Mouse (Mus musculus) embryonic fibroblast, embryonic 13.5 days (primary cell): ENCODE results near the gene Pdcd1. TPM values are rescaled to one million over a fixed set of nuclear protein-coding genes. Genes with fewer than 3 reads are reported as not detected.
A peak's percentile ranks its signal among the peaks of the same experiment; 100 is the strongest.
"Not testable (repeated sequence)": the region's sequence is repeated elsewhere in the genome, so short reads cannot be mapped to it uniquely, and the experiment has no call there.

ENCODE experiments used
- H3K27ac ChIP-seq: 2 replicates; pipeline ENCODE4 v1.5.1; 2012; ENCODE audit warnings: low read length, control low read depth, inconsistent platforms; ENCODE audit not compliant: insufficient read depth
- H3K4me1 ChIP-seq: 2 replicates; pipeline ENCODE4 v1.6.1; 2011; ENCODE audit warnings: low read length; ENCODE audit not compliant: control insufficient read depth, insufficient read depth
- H3K4me3 ChIP-seq: 2 replicates; pipeline ENCODE4 v1.5.1; 2011; ENCODE audit warnings: mild to moderate bottlenecking, control low read depth, low read length; ENCODE audit not compliant: insufficient read depth
- CTCF ChIP-seq: IDR thresholded peaks from 2 replicates; pipeline ENCODE4 v1.5.1; 2011; ENCODE audit warnings: mild to moderate bottlenecking, control low read depth, low read length, moderate library complexity, borderline replicate concordance; ENCODE audit not compliant: insufficient read depth
- POLR2A ChIP-seq: IDR thresholded peaks from 2 replicates; pipeline ENCODE4 v1.6.1; 2011; ENCODE audit warnings: low read depth, mild to moderate bottlenecking, control low read depth, low read length, moderate library complexity
- polyA plus RNA-seq: library from polyadenylated mRNA; stranded (reverse); fragments of >200 nt; gene quantifications from 2 replicates; pipeline ENCODE4 v1.2.4, GENCODE M21; 2011; ENCODE audit warnings: low read depth; ENCODE audit not compliant: missing spikeins, insufficient read length

Pdcd1 gene
- polyA plus RNA-seq, 1 experiment: not detected

GRCm38 (mm10) chr1:94034984-94035743, 17.2 kb downstream of the Pdcd1 start:
- Histone ChIP-seq H3K4me1 (peaks cover 3% of the 10 kb centered on the region; the same call in 1 of the 2 replicates), H3K27ac (no peak overlapping the region), H3K4me3 (peak overlapping the region; percentile 23)
- peak; percentile 91 for TF ChIP-seq CTCF
- TF ChIP-seq POLR2A: no peak

GRCm38 (mm10) chr1:94033075-94033602, 19.2 kb downstream of the Pdcd1 start:
- H3K4me3 ChIP-seq: no peak overlapping the region
- TF ChIP-seq CTCF (no peak), POLR2A (no peak)
- H3K4me1 ChIP-seq: peaks cover 3% of the 10 kb centered on the region; the same call in 1 of the 2 replicates
- no peak overlapping the region for H3K27ac ChIP-seq

GRCm38 (mm10) chr1:94028741-94029140, 23.6 kb downstream of the Pdcd1 start:
- no peak overlapping the region for H3K4me3 ChIP-seq
- TF ChIP-seq POLR2A: no peak
- no peak for TF ChIP-seq CTCF
- H3K27ac ChIP-seq: no peak overlapping the region
- H3K4me1 ChIP-seq: no peaks in the 10 kb centered on the region

GRCm38 (mm10) chr1:94027506-94028108, 24.7 kb downstream of the Pdcd1 start:
- no peak overlapping the region for H3K27ac ChIP-seq
- TF ChIP-seq POLR2A (no peak), CTCF (no peak)
- H3K4me3 ChIP-seq: no peak overlapping the region
- H3K4me1 ChIP-seq: no peaks in the 10 kb centered on the region

- TF ChIP-seq POLR2A (no peak), CTCF (no peak)
- H3K4me3 ChIP-seq: no peak within 1 kb of the TSS
- no peaks in the 10 kb centered on the region for H3K4me1 ChIP-seq
These were observed 32.2 kb downstream of the Pdcd1 start, which contains the start of gene Neu4 for GRCm38 (mm10) chr1:94020151-94020550. Neu4 (plus strand) TSS chr1:94020451.

GRCm38 (mm10) chr1:94011643-94012042, 40.7 kb downstream of the Pdcd1 start:
- Histone ChIP-seq H3K27ac (no peak overlapping the region), H3K4me3 (no peak overlapping the region), H3K4me1 (no peaks in the 10 kb centered on the region)
- TF ChIP-seq POLR2A (no peak), CTCF (no peak)

More at GRCm38 (mm10) chr1:94020151-94020550, 32.2 kb downstream of the Pdcd1 start, which contains the start of gene Neu4:
- H3K27ac ChIP-seq: no peak within 1 kb of the TSS

GRCm38 (mm10) chr1:94008826-94009225, 43.5 kb downstream of the Pdcd1 start:
- H3K4me3 ChIP-seq, H3K27ac ChIP-seq, H3K4me1 ChIP-seq: not testable (repeated sequence)

- not testable (repeated sequence) for H3K4me3 ChIP-seq, H3K27ac ChIP-seq, H3K4me1 ChIP-seq
These were observed 46.3 kb downstream of the Pdcd1 start for GRCm38 (mm10) chr1:94005954-94006506.

GRCm38 (mm10) chr1:94001023-94001422, 51.3 kb downstream of the Pdcd1 start:
- Histone ChIP-seq H3K4me3 (no peak overlapping the region), H3K4me1 (no peaks in the 10 kb centered on the region), H3K27ac (no peak overlapping the region)
- TF ChIP-seq CTCF (no peak), POLR2A (no peak)

GRCm38 (mm10) chr1:93991491-93991890, 60.9 kb downstream of the Pdcd1 start:
- not testable (repeated sequence) for H3K4me1 ChIP-seq, H3K27ac ChIP-seq, H3K4me3 ChIP-seq

- H3K4me1 ChIP-seq, H3K4me3 ChIP-seq, H3K27ac ChIP-seq: not testable (repeated sequence)
These were observed 61.3 kb downstream of the Pdcd1 start for GRCm38 (mm10) chr1:93991068-93991467.

- H3K27ac ChIP-seq, H3K4me3 ChIP-seq, H3K4me1 ChIP-seq: not testable (repeated sequence)
These were observed 62.1 kb downstream of the Pdcd1 start, which contains the start of gene Gal3st2c for GRCm38 (mm10) chr1:93990209-93990608. Gal3st2c (plus strand) TSS chr1:93990509.
